Mouse (Mus musculus) MN1 (cell line): Measurements from ENCODE around the gene Plaa.
A peak's percentile ranks its signal among the peaks of the same experiment; 100 is the strongest.

ENCODE experiments used
- DNase-seq: peaks from one replicate; pipeline ENCODE4 v3.0.0-alpha.2; 2016; ENCODE audit warnings: low spot score

Gene Plaa

GRCm38 (mm10) chr4:94554955-94555494 lies 48.0 kb downstream of the Plaa start:
- DNase-seq, result no peak

DNA sequence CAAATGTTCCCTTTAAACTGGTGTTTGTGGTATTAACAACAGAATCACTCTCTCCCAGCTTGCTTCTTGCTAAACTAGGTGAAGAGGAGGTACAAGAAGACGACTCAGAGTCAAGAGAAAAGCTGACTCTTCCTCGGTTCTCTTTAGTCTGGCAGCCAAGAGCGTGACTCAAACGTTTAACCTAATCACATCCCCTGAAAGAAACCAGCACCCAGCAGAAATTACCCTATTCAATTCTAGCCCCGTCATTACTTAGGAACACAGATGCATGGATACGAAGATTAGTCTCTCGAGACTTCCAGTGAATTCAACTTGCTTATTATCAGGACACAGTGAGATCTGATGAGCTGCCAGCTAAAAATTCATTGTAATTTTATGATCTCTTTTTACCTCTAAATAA lies 58.7 kb downstream of the Plaa start:
- DNase-seq, result peak; percentile 76

DNA sequence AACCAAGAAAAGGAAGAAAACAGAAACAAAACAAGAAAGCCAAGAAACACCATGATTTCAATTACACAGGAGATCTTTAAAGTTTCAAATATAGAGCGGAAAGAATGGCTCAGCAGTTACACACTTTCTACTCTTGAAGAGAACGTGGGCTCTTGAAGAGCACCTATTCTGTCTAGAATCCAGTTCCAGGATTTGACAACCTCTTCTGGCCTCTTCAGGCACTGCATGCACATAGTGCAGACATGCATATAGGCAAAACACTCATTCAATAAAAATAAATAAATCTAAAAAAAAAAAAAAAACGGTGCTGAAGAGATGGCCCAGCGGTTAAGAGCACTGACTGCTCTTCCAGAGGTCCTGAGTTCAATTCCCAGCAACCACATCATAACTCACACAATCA lies 60.0 kb downstream of the Plaa start:
- DNase-seq, result no peak

GRCm38 (mm10) chr4:94533205-94533604 lies 69.8 kb downstream of the Plaa start:
- no peak for DNase-seq

- DNase-seq, result no peak
Measured at GRCm38 (mm10) chr4:94529448-94529847, 73.6 kb downstream of the Plaa start.

DNA sequence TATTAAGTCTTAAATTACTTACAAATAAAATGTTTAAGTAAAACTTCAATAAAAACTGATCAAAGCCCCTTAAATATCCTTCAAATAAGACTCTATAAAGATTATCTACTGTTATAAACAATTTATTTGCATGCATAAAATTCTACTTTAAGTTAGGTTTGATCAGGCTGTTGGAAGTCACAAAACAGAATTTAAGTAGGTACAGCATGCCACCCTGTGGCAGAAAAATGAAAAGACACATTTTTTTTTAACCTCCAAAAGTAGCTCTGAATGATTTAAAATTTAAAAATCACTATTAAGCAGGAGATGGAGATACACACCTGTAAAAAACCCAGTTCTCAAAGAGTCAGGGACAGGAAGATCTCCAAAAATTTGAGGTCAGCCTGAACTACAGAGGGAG lies 79.7 kb downstream of the Plaa start:
- DNase-seq, result peak; percentile 9

- peak; percentile 66 for DNase-seq
Measured at GRCm38 (mm10) chr4:94517631-94518030, 85.4 kb downstream of the Plaa start.
